Mouse (Mus musculus) ES-Bruce4 (cell line): ENCODE data around the gene Cfl1.

ENCODE experiments used
- CTCF ChIP-seq: IDR thresholded peaks from one replicate; pipeline ENCODE4 v1.8.1; 2011; ENCODE audit warnings: low read depth, low read length
- EP300 ChIP-seq: IDR thresholded peaks from 2 replicates; pipeline ENCODE4 v1.6.1; 2011; ENCODE audit warnings: low read depth, low read length; ENCODE audit not compliant: insufficient read depth
- POLR2A ChIP-seq: IDR thresholded peaks from one replicate; pipeline ENCODE4 v1.8.1; 2011; ENCODE audit warnings: low read length; ENCODE audit not compliant: insufficient read depth

- TF ChIP-seq CTCF (no peak), POLR2A (no peak), EP300 (no peak)
Observed at GRCm38 (mm10) chr19:5451766-5452165, 38.5 kb upstream of the Cfl1 start.
